Mouse (Mus musculus) liver, adult 2 months (tissue): ENCODE data around the gene Slc51a. TPM values are rescaled to one million over a fixed set of nuclear protein-coding genes. Genes with fewer than 3 reads are reported as not detected.
"Not testable (repeated sequence)": the region's sequence is repeated elsewhere in the genome, so short reads cannot be mapped to it uniquely, and the experiment has no call there.

Source experiments
- DNase-seq: peaks from one replicate; pipeline ENCODE4 v3.0.0-alpha.2; 2011; ENCODE audit warnings: low read depth, low spot score; ENCODE audit errors: extremely low read depth
- H3K27ac ChIP-seq: fragments of 200-500 bp; replicated peaks from 2 replicates; pipeline ENCODE4 v1.5.1; 2012; ENCODE audit warnings: low read depth, mild to moderate bottlenecking, control low read depth, inconsistent platforms, low read length; ENCODE audit not compliant: insufficient read depth
- H3K27me3 ChIP-seq: fragments of 200-500 bp; 2 replicates; pipeline ENCODE4 v1.6.1; 2012; ENCODE audit warnings: mild to moderate bottlenecking, moderate library complexity, low read length, inconsistent platforms; ENCODE audit not compliant: control insufficient read depth, insufficient read depth
- H3K36me3 ChIP-seq: fragments of 200-500 bp; 2 replicates; pipeline ENCODE4 v1.6.1; 2012; ENCODE audit warnings: low read length, inconsistent platforms; ENCODE audit not compliant: control insufficient read depth, insufficient read depth
- H3K4me1 ChIP-seq: fragments of 200-500 bp; 2 replicates; pipeline ENCODE4 v1.6.1; 2011; ENCODE audit warnings: low read length; ENCODE audit not compliant: control insufficient read depth, insufficient read depth
- H3K4me3 ChIP-seq: fragments of 200-500 bp; 2 replicates; pipeline ENCODE4 v1.5.1; 2011; ENCODE audit warnings: low read depth, mild to moderate bottlenecking, control low read depth, low read length, moderate library complexity; ENCODE audit not compliant: insufficient read depth
- H3K79me2 ChIP-seq: fragments of 200-500 bp; 2 replicates; pipeline ENCODE4 v1.6.1; 2012; ENCODE audit warnings: inconsistent platforms, mild to moderate bottlenecking, low read length, moderate library complexity; ENCODE audit not compliant: control insufficient read depth, insufficient read depth
- H3K9ac ChIP-seq: fragments of 200-500 bp; 2 replicates; pipeline ENCODE4 v1.6.1; 2012; ENCODE audit warnings: low read depth, mild to moderate bottlenecking, control low read depth, inconsistent platforms, low read length
- CTCF ChIP-seq: fragments of 200-500 bp; IDR thresholded peaks from 2 replicates; pipeline ENCODE4 v1.5.1; 2011; ENCODE audit warnings: low read depth, low read length, control low read depth
- POLR2A ChIP-seq: fragments of 200-500 bp; IDR thresholded peaks from 2 replicates; pipeline ENCODE4 v1.6.1; 2011; ENCODE audit warnings: low read length, control low read depth; ENCODE audit not compliant: insufficient read depth; ENCODE audit errors: extremely low read depth
- WGBS: fragments of 180-500 bp; shearing (Covaris S2); methylation state at CpG from one replicate; pipeline ENCODE4 v1.1.7; 2018; 5-methylcytosine and 5-hydroxymethylcytosine counted together
- polyA plus RNA-seq: library from polyadenylated mRNA; depleted of rRNA; stranded (reverse); fragments of >200 nt; gene quantifications from 2 replicates; pipeline ENCODE4 v1.2.3, GENCODE M21; 2012
- total RNA-seq: library from RNA; depleted of rRNA; stranded (reverse); fragments of >200 nt; gene quantifications from 2 replicates; pipeline ENCODE4 v1.2.3, GENCODE M21; 2014

Slc51a gene
- total and polyA plus RNA-seq, 2 experiments, result 0.06 TPM; not detected in 1

DNA sequence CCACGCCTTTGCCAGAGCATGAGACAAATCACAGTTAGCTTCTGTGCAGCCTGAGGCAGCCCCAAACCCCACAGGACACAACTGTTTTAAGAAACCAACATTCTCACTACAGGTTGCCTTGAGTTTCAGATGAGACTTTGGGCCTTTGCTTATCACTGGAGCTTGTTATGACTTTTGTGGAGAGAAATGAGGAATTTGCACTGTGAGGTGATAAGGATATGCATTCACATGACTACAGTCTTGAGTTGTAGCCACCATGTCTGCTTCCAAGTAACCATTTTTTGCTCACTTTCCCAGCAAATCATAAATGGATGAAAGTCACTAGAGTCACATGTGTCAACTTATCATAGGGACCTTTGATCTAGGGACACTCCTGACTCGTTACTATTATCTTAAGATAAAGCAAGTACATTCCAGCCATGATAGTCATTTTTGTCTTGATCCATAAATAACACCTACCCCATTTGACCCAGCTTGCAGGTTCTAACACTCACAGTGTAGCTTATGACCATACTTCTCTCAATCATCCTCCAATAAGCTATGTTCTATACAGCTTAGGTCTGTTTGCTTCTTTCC lies 41.0 kb downstream of the Slc51a start:
- Histone ChIP-seq H3K27me3 (no peaks in the 10 kb centered on the region), H3K27ac (no peak overlapping the region)

DNA sequence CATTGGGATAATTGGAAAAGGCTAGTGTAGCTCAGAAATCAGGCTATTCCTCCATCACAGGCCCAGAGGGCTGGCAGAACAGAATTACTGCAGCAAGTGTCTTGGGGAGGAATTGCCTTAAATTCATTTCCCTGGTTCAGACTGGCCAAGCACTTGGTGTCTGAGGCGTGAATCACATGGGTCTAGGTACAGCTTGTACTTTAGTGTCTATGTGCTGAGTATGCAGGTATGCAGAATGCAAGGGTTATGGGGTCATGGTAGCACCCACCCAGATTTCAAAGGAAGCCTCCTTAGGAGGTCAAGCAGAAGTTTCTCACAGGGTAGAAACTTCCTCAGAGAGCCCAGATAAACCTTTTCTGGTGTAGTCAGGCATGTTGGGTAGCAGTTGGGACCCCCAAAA lies 42.1 kb downstream of the Slc51a start:
- 93% methylated on average over 1 of the region's 1 CpGs for WGBS
- peaks cover 10% of the 10 kb centered on the region for H3K4me1 ChIP-seq
- H3K27ac ChIP-seq, result no peak overlapping the region
- H3K4me3 ChIP-seq, result no peak overlapping the region
- DNase-seq, result no peak
- H3K79me2 ChIP-seq, result peaks cover 26% of the 10 kb centered on the region
- no peak overlapping the region for H3K9ac ChIP-seq
- TF ChIP-seq POLR2A, result no peak
- TF ChIP-seq CTCF, result no peak
- no peaks in the 10 kb centered on the region for H3K27me3 ChIP-seq
- no peaks in the 10 kb centered on the region for H3K36me3 ChIP-seq

More for the DNA sequence above, 41.0 kb downstream of the Slc51a start:
- Histone ChIP-seq H3K36me3 (no peaks in the 10 kb centered on the region), H3K79me2 (peaks cover 26% of the 10 kb centered on the region), H3K4me3 (no peak overlapping the region), H3K4me1 (peaks cover 5% of the 10 kb centered on the region), H3K9ac (no peak overlapping the region)
- no peak for DNase-seq
- WGBS, result 57% methylated on average over 2 of the region's 2 CpGs
- TF ChIP-seq CTCF (no peak), POLR2A (no peak)

DNA sequence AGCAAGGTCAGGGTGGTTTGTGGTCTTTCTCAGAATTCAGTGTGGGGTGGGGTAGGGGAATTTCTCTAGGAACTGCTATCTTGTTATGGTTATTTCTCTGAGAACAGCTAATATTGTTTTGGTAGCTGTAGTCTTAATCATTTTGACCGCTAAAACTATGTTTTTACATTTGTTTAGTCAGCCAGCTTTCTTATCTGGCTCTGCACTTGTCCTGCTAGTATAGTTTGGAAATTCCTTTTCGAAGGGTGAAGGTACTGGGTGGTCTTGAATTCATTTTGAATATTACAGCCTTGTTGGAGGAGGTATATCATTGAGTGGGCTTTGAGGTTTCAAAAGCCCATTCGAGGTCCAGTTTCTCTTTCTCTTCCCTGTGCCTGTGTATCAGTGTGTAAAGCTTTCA lies 43.1 kb downstream of the Slc51a start:
- H3K4me3 ChIP-seq, result not testable (repeated sequence)
- 69% methylated on average over 3 of the region's 3 CpGs for whole genome bisulfite sequencing

DNA sequence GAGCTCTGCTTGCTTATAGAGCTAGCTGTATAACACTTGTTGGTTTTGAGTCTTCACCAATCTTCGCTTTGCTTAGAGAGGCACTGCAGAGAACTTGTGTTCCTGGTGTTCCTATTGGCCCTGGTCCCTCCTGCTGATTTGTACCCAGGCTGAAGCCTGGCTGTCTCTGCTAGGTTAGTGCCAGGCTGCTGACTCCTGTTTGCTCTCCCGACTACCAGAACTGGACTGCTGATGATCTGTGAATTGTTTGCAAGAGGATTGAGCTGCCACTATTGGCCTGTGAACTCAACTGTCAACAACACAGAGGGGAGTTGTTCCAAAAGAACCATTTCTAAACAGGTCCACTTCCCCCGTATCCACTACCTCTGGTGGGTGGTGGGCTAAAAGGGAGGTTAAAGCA lies 46.2 kb downstream of the Slc51a start:
- TF ChIP-seq POLR2A (no peak), CTCF (no peak)

More for the DNA sequence above, 43.1 kb downstream of the Slc51a start:
- not testable (repeated sequence) for DNase-seq, H3K27ac ChIP-seq, H3K9ac ChIP-seq, H3K36me3 ChIP-seq, H3K27me3 ChIP-seq
- H3K4me1 ChIP-seq, result peaks cover 13% of the 10 kb centered on the region
- peaks cover 26% of the 10 kb centered on the region for H3K79me2 ChIP-seq

DNA sequence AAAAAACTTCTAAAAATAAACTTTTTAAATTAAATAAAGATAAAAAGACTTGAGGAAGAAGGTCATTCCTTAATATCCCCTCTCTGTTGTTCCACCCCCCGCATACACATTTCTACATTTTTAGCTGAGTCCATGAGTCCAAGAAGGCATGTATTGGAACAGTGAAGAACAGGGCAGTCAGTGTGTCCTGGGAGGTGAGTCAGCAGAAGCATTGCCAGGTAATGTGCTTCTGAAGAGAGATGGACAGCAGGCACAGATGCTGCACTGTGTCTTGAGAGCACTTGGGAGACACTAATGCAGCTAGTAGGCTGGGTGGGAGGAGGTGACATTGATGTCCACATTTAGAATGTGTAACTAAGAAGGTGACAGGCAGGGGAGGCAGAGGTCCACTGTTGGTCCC lies 50.4 kb downstream of the Slc51a start:
- WGBS, result 87% methylated on average over 1 of the region's 1 CpGs
- Histone ChIP-seq H3K27ac (no peak overlapping the region), H3K27me3 (no peaks in the 10 kb centered on the region), H3K36me3 (peaks cover 5% of the 10 kb centered on the region), H3K79me2 (peaks cover 12% of the 10 kb centered on the region; the same call in 1 of the 2 replicates), H3K4me3 (no peak overlapping the region), H3K9ac (no peak overlapping the region), H3K4me1 (peaks cover 24% of the 10 kb centered on the region)
- TF ChIP-seq CTCF, result no peak
- no peak for TF ChIP-seq POLR2A
- DNase-seq, result peak; percentile 46

More for the DNA sequence above, 46.2 kb downstream of the Slc51a start:
- H3K36me3 ChIP-seq, result peaks cover 5% of the 10 kb centered on the region
- H3K4me3 ChIP-seq, result no peak overlapping the region
- H3K4me1 ChIP-seq, result peaks cover 16% of the 10 kb centered on the region
- DNase-seq, result peak; percentile 96
- no peaks in the 10 kb centered on the region for H3K27me3 ChIP-seq
- no peak overlapping the region for H3K9ac ChIP-seq
- H3K27ac ChIP-seq, result peak overlapping the region; percentile 69
- peaks cover 21% of the 10 kb centered on the region for H3K79me2 ChIP-seq
- 32% methylated on average over 3 of the region's 3 CpGs for WGBS

DNA sequence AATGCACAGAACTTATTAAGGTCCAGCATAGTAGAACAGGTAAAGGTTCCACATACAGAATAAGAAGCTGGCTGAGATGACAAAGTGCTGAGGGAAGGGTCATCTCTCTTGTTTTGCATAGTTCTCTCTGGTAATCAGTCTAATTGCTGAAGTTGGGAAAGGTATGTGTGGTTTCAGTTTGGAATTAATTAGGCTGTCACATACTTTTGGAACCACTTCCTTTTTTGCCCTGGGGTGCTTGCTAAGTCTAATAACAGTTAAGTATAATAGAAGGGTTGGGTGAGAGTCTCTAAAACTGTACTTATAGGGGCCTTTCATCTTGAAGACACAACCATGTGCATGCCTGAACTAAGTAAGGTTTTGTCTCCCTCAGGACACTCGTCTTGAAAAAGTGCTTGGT lies 51.0 kb downstream of the Slc51a start:
- no peak overlapping the region for H3K4me3 ChIP-seq
- TF ChIP-seq POLR2A (no peak), CTCF (no peak)
- H3K4me1 ChIP-seq, result peaks cover 24% of the 10 kb centered on the region
- H3K27me3 ChIP-seq, result no peaks in the 10 kb centered on the region
- no peak for DNase-seq
- no peak overlapping the region for H3K27ac ChIP-seq
- no peak overlapping the region for H3K9ac ChIP-seq
- H3K79me2 ChIP-seq, result peaks cover 12% of the 10 kb centered on the region; the same call in 1 of the 2 replicates
- whole genome bisulfite sequencing, result 59% methylated on average over 1 of the region's 1 CpGs
- H3K36me3 ChIP-seq, result peaks cover 5% of the 10 kb centered on the region
